Mouse (Mus musculus): ENCODE measurements around the gene Emilin2. TPM values are rescaled to one million over a fixed set of nuclear protein-coding genes. Genes with fewer than 3 reads are reported as not detected.

Gene Emilin2
- total RNA-seq, 2 experiments from 2014 or later: 64.3 to 73.1 TPM

DNA sequence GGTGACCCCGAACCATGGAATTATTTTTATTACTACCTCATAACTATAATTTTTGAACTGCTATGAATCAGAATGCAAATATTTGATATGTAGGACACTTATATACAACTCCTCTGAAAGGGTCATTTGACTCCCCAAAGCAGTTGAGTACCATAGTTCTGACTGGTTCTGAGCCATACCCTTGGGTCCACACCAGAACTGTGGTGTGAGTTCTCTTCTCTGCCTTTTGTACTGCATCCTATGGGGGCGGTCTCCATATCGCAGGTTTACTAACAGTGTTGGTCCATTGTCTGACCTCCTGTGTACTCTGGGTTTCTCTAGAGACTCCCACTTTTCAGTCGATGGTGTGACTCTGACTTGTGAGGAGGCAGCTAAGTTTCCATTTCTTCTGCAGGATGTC, 65.8 kb downstream of the Emilin2 start:
- DNase-seq (ENCODE audit: low spot score): no peak
- intact Hi-C loops (cut with DNase I): no loop called here

DNA sequence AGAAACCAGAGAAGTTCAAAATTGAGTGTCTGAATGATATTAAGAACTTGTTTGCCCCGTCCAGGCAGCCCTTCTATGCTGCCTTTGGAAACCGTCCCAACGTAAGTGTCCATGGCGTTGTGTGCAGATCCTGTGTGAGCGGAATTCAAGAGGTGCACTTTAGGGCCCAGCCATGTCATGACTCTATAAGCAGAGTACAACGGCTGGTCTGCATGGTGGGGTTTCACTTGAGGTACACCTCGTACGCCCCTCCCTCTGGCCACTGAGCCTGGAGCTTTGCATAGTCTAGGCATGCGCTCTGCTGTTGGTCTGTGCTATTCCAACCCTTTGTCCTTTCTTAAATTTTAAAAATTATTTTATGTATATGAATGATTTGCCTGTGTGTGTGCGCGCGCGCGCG, 66.6 kb downstream of the Emilin2 start:
- DNase-seq (ENCODE audit: low spot score): no peak
- intact Hi-C loops (cut with DNase I): no loop called here

DNA sequence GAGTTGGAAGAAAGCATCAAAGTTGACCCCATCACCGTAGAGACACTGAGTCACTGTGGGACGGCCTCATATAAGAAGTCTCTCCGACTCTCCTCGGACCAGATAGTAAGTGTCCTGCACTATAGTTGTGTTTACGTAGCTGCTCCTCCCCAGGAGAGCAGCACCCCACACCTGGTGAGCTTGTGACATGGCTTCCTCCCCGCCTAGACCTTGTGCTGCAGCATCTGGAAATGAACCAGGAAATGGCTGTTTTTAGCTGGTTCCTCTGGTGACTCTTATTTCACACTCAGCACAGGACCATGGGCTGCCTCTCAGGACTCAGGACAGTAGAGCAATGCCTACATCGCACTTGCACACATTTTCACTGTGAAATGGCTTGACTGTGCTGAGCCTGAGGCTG, 69.1 kb downstream of the Emilin2 start:
- no peak for DNase-seq (ENCODE audit: low spot score)
- intact Hi-C loops (cut with DNase I): no loop called here

DNA sequence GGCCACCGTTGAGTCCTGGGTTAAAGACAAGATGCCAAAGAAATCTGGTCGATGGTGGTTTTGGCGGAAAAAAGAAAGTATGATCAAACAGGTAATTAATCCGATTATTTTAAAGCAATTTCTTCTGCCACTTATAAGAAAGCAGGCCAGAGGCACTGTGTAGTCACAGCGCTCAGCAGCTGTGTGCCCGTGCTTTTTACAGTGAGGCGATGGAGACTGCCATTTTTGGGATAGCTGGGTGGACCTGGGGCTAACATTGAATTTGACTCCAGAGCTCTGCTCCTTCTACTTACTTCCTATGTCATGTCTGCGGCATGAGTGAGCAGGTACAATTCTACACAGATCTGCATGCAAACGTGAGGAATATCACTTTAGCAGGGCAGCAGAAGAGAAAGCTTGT, 71.0 kb downstream of the Emilin2 start:
- intact Hi-C loops (cut with DNase I): no loop called here
- no peak for DNase-seq (ENCODE audit: low spot score)

DNA sequence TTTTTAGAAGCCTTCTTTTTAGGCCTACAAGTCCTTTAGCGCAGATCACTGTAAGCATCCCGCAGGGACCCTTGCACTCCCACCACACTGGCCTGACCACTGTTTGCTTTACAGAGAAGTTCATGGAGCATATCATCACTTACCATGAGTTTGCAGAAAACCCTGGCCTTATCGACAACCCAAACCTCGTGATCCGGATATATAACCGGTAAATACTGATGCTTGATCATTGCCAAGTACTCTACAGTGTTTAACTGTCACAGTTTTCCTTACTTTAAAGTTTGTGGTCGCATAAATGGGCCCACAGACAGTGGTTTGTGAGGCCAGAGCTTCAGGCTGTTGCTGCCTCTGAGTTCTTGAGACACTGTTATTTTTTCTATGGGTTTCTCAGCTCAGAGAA, 73.3 kb downstream of the Emilin2 start:
- intact Hi-C loops (cut with DNase I): no loop called here
- DNase-seq (ENCODE audit: low spot score): no peak

DNA sequence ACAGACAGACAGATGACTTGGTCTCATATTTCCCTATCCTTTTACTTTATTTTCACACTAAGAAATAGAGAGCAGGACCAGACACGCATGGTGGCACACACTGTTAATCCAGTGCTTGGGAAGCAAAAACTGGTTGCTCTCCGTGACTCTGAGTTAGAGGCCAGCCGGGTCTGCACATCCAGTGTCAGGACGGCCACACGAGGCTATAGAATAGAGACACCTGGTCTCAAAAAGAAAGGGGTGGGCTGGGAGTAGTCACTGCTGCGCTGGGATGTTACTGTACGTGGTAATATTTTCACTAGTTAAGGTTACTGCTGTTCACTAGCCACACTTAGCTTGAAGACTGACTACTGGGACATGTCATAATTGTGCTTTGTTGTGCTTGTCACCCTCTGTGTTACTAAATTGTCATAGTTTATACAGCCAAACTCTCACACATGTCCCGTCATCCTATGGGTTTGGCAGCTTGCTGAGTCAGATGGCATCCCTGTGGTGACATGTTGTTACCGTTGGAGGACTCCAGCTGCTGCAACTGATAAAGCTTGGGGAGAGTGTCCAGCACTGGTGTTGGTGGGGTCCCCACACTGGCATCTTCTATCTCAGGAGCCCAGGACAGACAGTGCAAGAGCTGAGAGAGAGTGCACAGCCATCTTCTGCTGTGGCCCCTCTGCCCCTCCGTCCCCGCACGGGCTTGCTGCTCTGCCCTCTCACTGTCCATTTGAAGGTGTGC, 76.4 kb downstream of the Emilin2 start:
- no peak for DNase-seq (ENCODE audit: low spot score)
- intact Hi-C loops (cut with DNase I): no loop called here

DNA sequence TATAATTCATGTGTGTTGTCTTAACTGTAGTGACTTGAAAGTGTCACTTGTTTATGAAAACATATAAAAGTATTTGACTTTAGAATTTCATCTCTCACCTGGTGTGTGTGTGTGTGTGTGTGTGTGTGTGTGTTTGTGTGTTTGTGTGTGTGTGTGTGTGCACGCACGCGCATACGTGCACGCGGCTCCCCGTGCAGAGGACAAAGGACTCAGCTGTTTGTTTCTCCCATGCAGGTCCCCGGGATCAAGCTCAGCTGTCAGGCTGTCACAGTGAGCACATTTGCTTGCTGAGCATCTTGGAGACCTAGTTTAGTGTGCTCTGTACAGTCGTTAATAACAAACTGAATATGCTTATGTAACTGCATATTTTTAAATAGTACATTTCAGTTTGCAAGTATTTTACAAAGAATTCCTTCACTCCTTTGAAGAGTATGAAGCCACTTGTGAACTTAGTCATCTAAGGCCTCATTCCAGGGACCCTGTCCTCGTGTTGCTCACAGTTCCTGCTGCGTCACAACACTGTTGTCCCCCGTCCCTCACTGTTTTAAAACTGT, 77.7 kb downstream of the Emilin2 start:
- DNase-seq (ENCODE audit: low spot score): no peak
- intact Hi-C loops (cut with DNase I): no loop called here

DNA sequence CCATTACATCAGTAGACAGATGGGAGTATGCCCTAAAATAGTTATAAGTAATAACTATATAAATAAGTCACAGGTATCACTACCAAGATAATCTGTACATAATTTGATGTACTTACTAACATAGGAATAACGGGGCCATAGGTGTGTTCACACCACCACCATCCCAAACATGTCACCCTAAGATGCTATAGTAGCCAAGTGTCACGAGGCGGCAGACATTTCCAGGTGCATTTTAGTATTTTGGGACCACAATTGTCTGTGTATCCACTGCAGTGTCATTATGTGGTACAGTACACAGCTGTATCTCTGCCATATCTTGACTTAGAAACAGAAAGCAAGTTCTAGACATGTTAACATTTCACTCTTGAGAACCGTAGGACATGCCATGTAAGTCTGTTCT, 78.6 kb downstream of the Emilin2 start:
- no peak for DNase-seq (ENCODE audit: low spot score)
- intact Hi-C loops (cut with DNase I): no loop called here

DNA sequence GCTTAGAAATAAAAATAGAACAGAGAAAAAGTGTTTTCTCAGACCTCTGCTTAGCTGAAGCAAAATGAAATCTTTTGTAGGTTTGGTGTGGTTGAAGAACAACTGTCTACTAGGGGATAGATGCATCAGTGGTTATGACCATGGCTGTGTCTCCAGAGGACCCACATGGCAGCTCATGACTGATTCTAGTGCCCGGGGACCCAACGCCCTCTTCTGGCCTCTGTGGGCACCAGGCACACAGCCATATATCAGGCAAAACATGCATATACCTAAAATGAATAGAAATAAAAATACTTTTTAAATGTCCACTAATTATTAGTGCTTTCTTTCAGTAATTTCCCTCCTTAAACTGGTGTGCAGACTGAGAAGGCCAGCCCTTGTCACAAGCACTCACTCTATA, 79.8 kb downstream of the Emilin2 start:
- intact Hi-C loops (cut with DNase I): no loop called here
- no peak for DNase-seq (ENCODE audit: low spot score)

DNA sequence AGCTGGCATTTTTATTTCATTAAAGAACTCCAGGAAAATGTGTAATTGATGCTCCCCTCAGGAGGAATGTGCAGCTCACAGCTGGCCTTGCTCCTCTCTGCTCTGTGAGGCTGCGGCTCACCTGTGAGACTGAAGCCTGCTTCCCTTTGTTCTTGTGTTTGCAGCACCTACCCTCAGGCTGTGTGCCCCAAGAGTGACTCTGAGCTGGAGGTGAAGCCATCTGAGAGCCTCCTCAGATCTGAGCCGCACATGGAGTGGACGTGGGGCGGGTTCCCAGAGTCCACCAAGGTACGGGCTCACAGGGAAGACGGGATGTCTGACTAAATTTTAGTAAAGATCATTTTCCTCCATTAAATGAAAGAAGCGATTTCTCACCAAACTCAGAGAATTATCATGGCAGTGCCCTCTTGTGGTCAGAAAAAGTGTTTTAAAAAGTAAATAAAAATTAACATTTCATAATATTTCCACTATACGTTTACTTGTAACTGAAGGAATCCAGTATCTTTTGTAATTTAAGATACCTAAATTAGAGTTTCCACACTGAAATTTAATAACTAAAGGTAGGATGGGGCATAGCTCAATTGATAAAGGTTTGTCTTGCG, 81.6 kb downstream of the Emilin2 start:
- DNase-seq (ENCODE audit: low spot score): no peak
- intact Hi-C loops (cut with DNase I): no loop called here

DNA sequence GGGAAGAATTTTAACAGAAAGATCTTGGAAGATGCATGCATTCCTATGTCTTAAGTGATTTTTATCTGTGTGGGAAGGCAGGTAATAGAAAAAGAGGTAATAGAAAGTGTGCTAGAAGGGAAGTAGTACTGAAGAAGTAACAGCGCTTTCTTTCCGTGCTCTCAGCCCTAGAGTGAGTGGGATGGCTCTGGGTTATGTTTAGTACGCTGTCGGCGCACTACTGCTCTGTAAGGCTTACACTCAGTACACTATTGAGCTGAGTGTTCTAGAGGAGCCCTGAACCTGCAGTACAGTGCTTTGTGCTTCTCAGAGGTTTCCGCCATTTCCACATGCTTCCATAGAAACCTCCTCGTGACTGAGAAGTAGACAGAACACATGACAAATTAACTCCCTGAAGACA, 83.1 kb downstream of the Emilin2 start:
- intact Hi-C loops (cut with DNase I): loop anchor here (5.0 kb wide), 1 partner anchor 84 kb away; the partner anchor contains the start of gene Emilin2
- DNase-seq (ENCODE audit: low spot score): no peak

DNA sequence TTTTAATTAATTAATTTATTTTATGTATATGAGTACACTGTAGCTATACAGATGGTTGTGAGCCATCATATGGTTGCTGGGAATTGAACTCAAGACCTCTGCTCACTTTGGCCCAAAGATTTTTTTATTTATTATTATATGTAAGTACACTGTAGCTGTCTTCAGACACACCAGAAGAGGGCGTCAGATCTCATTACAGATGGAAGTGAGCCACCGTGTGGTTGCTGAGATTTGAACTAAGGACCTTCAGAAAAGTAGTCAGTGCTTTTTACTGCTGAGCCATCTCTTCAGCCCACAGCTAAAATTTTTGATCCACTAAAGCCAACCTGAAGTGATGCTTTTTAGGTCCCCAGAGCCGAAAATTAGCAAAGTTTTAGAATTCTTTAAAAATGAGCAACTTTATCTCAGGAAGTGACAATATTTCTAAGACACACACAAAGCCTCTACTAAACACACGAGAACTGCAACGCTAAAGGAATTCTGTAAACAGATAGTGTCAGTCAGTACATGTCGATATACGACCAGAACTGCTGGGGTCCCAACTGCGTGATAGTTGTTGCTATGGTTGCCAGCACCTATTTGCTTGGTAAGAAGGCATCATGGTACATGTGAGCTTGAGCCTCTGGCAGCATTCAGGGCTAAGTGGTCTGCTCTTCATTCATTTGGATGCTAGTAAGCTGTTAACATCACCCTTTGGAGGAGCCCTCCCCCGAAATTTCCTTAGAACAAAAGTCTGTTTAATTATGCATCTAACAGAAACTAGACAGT, 84.5 kb downstream of the Emilin2 start:
- intact Hi-C loops (cut with DNase I): loop anchor here (5.0 kb wide), 1 partner anchor 85 kb away; the partner anchor contains the start of gene Emilin2
- DNase-seq (ENCODE audit: low spot score): no peak

DNA sequence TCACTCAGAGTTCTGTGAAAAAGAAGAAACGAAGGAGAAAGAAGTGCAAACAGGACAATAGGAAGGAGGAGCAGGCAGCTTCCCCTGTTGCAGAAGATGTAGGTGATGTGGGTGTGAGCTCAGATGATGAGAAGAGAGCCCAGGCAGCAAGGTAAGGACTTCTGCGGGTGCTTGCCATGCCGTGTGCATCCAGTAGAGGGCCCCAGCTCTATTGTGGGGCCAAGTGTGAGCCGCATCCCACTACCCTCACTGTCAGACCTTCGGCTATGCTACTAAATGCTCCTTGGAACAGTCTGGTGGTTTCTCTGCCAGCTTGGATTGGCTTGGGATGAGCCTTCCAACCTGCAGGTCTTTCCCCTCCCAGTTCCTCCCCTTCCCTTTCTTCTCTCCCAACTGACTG, 86.7 kb downstream of the Emilin2 start:
- intact Hi-C loops (cut with DNase I): loop anchor here (5.0 kb wide), 1 partner anchor 87 kb away; the partner anchor contains the start of gene Emilin2

DNA sequence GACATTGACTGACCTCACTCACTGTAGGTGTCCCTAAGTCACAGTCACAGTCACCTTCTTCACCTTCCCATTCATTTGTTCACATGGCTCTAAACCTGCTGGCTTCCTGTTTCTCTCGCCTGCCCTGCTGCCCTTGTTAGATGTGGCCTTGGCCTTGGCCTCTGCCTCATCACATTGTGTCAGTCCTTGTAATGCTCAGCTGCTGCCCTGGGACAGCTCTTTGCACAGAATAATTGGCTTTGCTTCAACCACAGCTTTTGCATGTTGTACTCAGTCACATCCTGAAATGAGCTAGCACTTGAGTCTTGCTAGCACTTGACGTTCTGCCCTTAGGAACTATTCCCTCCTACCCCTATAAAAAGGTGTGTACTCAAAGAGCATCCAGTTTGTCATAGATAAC, 87.3 kb downstream of the Emilin2 start:
- DNase-seq (ENCODE audit: low spot score): no peak
- intact Hi-C loops (cut with DNase I): no loop called here

More for the DNA sequence above, 86.7 kb downstream of the Emilin2 start:
- DNase-seq (ENCODE audit: low spot score): no peak

DNA sequence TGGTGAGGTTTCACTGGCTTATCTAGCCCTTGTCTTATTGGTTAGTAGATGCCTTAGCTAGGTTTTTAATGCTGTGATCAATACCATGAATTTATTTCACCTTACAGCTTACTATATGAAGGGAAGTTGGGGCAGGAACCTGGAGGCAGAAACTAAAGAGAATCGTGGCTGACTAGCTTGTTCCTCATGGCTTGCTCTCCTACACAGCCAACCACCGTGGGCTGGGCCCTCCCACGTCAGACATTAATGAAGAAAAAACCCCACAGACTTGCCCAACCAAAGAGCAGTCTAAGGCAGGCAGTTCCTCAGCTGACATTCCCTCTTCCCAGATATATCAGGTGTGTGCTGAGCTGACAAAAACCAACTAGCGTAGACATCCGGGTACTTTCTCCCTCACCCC, 88.1 kb downstream of the Emilin2 start:
- intact Hi-C loops (cut with DNase I): no loop called here
- DNase-seq (ENCODE audit: low spot score): no peak

DNA sequence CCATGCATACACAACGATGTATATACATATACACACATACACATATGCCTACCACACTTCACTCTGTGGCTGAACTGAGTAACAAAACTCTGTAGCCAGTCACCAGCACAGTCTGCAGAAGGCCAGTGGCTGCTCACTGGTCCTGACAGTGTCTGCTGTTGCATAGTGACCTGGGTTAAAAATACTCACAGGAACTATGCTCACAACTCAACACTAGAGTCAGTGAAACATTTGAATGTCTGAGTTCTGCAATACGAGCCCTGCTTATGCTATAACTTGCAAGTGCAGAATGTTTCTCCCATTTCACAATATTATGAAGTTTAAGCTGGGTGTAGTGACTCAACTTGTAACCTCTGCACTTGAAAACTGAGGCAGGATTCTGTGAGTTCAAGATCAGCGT, 90.4 kb downstream of the Emilin2 start:
- no peak for DNase-seq (ENCODE audit: low spot score)
- intact Hi-C loops (cut with DNase I): no loop called here

DNA sequence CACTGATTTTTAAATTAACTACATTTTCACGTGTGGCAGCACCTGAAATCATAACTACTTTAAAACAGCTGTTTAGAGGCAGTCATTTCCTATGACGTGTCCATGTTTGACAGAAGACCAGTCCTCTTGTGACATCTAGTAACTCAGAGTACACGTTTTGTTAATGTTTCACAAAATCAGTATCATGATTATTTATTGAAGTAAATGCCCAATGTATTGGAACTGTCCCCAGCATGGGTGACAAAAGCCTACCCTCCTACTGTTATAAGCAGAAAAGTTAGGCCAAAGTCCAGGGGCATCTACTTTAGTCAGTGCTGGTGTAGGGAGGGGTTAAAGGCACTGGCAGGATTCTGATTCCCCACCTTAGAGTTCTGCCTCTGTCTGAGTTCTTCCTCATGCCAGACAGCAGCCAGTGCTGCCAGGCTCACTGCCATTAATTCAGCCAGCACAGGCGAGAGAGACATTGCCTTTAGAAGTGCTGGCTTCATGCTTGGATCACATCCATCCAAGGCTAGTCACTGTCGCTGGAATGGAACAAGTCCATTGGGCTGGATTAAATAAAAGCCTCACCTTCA, 94.6 kb downstream of the Emilin2 start:
- DNase-seq (ENCODE audit: low spot score): no peak
- intact Hi-C loops (cut with DNase I): no loop called here

DNA sequence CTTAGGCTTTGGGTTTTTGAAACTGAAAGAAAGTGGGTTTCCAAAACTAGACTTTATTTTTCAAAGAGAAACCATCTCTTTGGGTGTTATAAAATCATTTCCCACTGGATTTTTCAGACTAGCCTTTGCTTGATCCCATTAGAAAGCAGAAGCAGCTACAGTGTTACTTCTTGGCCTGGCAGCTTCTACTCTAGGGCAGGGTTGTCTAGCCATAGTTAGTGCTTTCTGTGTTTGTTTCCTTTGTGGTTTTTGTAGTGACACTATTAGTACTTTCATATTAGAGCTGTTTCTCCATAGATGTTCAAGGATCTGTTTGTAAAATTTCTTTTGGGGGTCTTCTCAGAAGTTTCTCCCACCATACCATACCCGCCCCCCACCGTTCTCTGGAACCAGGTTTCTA, 95.5 kb downstream of the Emilin2 start:
- no peak for DNase-seq (ENCODE audit: low spot score)

DNA sequence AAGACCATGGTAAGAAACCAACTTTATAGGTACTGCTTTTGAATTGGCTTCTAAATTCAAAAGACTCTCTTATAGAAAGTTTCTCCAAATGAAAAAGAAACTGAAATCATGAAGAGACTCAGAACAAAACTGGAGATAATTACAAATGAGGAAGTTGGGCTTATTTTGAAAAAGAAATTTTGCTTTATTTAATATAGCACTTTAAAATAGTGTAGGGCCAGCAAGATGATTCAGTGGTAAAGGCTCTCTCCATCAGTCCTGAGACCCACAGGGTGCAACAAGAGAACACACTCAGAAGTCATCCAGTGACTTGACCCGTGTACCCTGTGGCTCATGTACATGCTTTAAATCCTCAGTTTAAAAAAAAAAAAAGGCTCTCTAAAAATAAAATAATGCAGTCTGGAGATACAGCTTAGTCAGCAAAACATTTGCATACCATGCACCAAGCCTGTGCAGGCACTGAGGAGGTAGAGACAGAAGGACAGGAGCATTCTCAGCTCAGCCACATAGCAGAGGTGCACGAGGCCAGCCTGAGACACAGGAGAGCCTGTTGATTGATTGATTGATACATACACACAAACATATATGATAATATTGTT, 96.4 kb downstream of the Emilin2 start:
- no peak for DNase-seq (ENCODE audit: low spot score)
- intact Hi-C loops (cut with DNase I): no loop called here

More for the DNA sequence above, 95.5 kb downstream of the Emilin2 start:
- intact Hi-C loops (cut with DNase I): no loop called here

Measured in heart, postnatal 25 days (tissue).